Mouse (Mus musculus): ENCODE results near the gene Mfng.

Gene Mfng

DNA sequence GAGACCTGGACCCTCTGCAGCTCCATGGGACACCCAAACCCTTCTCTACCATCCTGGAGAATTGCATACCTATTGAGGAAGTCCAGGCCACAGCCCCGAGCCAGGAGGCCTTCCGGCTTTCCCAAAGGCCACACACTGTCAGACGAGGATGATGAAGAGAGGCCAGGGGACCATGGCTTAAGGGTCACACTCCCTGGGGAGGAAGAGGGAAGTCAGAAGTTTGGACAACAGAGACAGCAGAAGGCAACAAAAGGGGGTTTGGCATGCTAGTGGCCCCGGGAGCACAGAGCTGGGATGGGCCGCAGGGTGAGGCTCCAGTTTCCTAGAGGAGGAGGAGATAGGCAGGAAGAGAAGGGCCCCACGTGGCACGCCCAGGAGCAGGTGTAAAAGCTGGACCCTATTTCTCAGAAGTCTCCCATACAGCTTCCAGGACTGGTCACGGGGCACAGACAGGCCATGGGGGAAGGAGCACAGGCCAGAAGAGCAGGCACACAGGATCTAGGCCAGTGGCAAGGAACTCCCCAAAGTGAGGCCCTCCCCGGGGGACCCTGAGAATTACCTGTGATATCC lies 14.1 kb upstream of the Mfng start:
- no peak for DNase-seq (ENCODE audit: low read depth, low spot score)

DNA sequence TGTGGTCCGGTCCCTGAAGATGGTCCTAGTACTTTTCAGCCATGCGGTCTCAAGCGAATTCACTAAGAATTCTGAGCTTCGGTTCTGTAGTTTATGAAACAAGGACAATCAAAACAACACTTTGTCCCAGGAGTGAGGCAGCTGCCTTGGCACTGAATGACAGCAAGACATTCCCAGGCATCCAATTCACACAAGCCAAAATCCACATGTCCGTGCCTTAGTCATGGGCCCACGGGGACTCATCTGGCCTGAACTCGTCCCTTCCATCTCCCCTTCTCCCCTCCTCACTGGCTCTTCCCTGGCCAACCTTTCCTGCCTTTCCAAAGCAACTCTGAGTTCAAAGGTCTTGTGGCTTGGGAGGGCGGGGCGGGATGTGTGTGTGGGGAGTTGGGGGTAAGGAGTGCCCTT lies 13.1 kb upstream of the Mfng start:
- DNase-seq (ENCODE audit: low read depth, low spot score), result no peak

DNA sequence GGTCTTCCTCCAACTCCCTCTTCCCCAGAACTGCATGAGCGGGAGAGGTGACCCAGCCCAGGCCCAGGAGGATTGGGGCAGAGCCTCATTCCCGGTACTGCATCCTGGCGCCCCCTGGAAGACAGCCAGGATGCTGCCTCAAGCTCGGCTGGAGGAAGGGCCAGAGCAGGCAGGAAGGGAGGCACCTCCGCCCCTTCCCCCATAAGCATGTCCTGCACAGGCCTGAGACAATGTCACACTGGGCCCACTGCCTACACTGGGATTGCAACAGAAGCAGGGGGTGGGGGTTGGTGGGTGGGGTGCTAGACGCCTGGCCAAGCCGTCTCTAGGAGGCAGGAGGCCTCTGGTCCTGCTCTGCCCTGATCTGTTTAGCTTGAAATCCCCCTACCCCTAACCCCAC lies 12.7 kb upstream of the Mfng start:
- DNase-seq (ENCODE audit: low read depth, low spot score), result peak; percentile 65

DNA sequence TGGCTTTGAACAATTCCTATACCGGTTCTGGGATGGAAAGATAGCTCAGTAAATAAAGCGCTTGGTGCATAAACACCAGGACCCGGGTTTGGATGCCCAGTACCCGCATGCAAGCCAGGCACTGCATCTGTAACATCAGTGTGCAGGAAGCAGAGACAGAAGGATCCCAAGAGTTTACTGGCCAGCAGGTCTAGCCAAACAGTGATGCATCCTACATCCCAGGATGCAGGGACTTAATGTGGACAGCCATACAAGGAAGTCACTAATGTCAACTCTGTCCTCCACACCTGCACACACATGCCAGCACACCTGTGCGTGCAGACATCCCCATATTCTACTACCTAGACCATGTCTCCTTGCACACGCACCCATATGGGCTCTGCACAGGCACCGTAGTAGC lies 12.0 kb upstream of the Mfng start:
- no peak for DNase-seq (ENCODE audit: low read depth, low spot score)

DNA sequence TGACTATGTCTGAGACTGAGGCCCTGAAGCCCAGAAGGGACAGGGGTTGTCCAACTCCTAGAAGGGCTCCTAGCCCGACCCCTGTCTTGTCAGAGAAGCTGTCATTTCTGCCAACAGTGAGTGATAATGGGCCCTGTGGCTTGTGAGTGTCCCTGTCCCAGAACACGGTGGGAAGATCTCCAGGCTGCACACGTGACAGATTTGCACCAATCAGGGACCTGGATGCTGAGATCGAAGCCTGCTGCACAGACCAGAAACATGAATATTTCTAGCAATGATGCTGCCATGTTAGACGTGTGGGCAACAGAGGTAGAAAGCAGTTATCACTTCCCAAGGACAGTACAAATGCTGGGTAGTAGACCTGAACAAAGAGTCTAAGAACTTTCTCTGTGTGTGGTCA lies 11.2 kb upstream of the Mfng start:
- no peak for DNase-seq (ENCODE audit: low read depth, low spot score)

DNA sequence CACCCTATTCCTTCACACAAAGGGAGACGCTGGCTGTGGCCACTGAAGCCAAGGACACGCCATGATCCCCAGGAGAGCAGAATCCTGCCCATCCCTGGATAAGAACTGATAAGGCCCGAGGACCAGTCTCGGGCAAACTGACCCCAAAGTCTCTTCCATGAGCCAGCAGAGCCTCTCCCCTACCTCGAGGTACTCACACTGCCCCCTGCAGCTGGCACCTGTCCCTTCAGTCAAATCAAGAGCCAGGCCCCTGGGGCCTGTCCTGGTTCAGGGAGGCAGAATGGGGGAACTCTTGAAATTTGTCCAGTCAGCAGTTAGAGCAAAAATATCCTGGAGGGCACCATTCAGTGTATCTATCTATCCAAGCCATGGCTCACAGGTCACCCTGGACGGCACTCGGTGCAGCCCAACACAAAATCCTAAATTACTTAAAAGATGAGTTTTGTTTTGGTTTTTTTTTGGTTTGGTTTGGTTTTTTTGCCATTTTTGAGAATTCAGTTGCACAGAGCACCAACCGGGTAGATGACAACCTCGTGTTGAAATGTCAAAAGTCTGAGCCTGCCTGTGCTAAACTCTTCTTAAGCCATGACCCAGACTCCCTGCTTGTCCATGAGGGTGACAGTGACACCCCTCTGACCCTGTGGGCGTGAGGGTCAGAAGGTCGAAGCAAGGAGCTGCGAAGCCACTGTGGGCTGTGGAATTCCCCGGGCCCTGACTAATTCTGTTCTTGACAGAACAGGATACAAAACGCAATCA lies 9.3 kb upstream of the Mfng start:
- DNase-seq (ENCODE audit: low read depth, low spot score), result no peak

DNA sequence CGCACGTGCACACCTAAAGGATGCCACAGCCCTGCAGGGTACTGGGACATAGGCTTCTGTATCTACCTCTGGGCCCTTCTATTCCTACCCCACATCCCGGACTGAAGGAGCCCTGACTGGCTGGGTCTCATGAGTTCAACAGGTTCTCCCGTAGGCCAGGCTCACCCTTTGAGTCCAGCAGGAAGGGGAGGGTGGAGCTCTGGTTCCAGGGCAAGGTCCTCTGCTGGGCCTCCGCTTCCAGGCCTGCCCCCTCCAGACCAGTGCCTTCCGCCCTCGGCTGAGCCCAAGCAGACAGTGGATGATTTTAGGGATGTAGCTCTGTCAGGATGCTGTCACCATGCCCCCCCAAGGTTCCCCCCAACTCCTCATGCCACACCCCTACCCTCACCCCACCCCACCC lies 7.6 kb upstream of the Mfng start:
- DNase-seq (ENCODE audit: low read depth, low spot score), result no peak

DNA sequence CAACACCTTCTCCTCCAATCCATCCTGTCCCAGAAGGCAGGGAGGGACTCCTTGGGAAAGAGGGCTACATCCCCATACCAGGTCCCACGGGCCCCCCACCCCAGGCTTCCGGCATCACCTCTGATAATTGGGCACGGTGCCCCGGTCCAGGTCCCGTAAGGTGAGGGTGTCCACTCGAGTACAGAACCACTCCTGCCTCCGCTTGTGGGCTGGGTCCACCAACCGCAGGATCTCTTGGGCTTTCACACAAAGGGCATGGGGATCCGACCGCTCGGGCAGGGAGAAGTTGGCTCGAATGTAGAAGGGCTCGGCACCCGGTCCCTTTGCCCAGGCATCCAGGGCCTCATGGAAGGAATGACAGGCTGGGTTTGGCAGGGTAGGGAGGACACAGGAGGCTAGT lies 7.1 kb upstream of the Mfng start:
- no peak for DNase-seq (ENCODE audit: low read depth, low spot score)

DNA sequence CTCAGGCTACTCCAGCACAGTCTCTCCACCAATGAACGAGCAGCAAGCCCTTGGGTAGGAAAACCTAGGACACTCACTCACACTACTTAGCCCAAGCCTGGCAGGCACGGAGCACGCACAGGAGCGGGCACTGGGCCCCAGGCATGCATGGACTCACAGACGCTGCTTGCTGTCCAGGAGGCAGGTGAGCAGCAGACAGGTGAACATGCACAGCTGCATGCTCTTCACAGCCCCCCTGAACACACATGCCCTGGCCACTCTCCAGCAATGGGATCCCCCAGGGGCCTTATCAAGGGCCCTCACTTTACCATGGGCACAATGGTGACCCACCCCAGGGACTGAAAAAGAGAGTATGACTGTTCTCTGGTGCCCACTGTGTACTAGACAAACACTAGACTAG lies 6.4 kb upstream of the Mfng start:
- DNase-seq (ENCODE audit: low read depth, low spot score), result no peak

DNA sequence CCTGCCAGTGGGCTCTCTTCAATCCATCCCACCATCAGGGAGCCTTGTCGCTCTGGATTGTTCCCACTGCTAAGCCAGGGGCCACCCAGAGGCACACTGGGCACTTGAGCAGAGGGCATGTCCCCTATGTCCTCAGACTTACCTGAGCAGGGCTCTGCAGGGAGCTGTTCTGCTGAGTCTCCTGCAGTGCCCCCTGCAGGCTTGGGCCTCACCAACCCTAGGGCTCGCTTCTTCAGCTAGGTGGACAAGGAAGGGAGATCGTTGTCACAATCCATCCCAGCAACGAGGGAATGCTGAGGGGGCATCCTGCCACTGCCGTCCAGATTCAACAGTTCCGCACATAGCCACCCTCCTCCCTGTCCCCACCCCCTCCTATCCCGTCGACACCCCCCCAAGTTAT lies 6.0 kb upstream of the Mfng start:
- peak; percentile 45 for DNase-seq (ENCODE audit: low read depth, low spot score)

DNA sequence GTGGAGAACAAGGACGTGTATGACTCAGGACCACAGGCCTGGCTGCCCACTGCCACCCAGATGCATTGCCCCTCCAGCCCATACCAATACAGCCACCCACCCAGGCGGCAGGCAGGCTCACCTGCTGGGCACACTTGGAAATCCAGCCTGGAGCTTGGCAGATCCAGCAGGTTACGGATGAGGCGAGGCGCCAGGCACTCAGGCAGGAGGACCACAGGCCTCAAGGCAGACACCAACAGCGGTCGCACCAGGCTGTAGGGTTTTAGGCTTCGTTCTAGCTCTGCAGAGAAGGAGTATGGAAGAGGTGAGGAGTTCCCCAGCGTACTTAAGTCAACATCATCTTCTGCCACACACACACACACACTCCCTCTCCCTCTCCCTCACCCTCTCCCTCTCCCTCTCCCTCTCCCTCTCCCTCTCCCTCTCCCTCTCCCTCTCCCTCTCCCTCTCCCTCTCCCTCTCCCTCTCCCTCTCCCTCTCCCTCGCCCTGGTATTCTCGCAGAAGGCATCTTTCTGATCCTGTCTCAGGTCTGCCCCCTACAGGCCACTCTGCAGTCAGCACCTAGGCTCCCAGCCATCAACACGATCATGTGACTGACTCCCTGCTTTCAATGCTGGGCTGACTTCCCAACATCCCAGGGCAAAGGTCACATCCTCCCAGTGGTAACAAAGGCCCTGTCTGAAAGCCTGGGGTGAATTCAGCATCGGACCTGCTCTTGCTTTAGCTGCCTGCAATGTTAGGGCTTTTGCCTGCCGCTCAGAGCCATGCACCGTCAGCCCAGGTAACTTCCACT lies 5.0 kb upstream of the Mfng start:
- peak; percentile 96 for DNase-seq (ENCODE audit: low read depth, low spot score)

DNA sequence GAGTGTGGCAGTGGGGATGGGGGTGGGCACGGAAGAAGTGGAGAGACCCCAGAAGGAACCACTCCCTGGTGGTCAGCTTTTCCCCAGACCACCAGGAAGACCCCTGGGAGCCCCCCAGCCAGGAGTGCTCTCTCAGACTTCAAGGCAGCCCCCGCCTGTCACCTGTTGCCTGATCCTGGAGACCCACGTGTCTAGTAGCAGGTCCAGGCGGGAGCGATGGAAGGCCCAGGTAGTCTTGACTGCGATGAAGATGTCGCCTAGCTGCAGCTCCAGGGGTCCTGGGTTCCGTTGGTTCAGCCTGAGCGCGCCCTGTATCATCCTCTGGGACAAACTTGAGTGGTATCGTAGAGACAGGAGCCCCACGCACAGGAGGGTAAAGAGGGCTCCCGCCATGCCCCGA lies 419 bp downstream of the Mfng start:
- no peak for DNase-seq (ENCODE audit: low read depth, low spot score)

DNA sequence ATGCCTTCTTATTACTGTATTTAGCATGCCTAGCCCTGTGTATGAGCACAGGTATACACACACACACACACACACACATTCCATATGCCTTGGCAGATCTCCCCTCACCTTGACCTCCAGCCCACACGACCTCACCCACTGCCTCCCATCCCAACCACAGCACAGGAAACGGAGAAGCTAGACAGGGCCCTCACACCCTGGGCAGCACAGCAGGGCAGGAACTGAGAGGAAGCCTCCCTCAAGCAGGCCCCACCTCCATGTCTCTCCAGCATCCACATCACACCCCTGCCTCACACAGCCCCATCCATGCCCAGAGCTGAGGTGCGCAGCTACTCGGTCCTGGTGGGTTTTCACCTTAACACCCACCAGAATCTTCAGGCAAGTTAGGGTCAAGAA lies 909 bp downstream of the Mfng start:
- no peak for DNase-seq (ENCODE audit: low read depth, low spot score)

DNA sequence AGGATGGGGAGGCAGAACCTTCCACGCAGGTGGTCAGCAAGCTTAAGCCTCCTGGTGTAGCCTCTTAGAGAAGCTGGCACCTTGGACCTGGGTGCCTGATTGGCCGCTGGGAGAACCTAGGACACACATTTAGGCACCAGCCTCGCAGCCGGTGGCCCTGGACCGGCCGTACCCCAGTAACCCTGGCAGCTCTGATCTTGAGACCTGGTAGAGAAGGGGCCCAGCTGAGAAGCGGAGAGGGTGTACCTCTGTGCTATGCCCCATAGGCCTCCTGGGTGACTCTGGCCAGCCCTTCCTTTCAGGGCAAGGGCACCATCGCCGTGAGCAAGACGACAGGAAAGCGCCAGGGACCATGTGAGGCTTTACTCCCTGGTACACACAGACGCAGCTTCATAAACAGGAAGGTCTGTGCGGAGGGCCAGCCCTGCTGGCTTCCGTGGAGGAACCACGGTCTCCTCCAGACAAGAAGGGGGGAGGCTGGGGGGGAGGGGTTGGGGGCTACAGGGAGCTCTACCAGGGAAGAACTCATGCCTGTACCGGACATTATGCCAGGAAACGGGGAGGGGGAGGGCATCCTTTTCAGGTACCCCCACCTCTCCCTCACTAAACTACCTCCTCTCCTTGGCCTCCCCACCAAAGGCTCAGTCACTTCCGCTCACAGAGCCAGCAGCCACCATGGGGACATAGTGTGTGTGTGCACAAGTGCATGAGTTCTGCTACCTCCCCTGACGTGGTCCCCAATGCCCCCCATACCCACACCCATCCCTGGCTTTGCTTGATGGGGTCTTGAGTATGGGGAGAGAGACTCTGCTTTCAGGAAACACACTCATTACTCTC lies 1.5 kb downstream of the Mfng start:
- peak; percentile 23 for DNase-seq (ENCODE audit: low read depth, low spot score)

DNA sequence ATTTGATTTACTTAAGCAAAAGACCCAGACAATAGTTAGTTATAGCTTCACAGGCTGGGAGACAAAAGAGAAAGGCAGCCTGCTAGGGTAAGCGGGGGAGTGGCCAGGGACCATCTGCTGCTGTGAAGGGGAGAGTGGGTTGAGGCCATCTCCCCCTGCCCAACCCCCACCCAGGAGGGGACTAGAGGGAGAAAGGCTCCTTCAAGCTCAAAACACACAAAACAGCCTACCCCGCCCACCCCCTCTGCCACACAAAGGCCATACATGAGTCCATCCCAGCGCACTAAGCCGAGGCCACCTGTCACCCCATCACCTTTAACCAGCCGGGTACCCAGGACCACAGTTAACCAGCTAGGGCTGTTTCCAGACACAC lies 2.3 kb downstream of the Mfng start:
- DNase-seq (ENCODE audit: low read depth, low spot score), result peak; percentile 40

DNA sequence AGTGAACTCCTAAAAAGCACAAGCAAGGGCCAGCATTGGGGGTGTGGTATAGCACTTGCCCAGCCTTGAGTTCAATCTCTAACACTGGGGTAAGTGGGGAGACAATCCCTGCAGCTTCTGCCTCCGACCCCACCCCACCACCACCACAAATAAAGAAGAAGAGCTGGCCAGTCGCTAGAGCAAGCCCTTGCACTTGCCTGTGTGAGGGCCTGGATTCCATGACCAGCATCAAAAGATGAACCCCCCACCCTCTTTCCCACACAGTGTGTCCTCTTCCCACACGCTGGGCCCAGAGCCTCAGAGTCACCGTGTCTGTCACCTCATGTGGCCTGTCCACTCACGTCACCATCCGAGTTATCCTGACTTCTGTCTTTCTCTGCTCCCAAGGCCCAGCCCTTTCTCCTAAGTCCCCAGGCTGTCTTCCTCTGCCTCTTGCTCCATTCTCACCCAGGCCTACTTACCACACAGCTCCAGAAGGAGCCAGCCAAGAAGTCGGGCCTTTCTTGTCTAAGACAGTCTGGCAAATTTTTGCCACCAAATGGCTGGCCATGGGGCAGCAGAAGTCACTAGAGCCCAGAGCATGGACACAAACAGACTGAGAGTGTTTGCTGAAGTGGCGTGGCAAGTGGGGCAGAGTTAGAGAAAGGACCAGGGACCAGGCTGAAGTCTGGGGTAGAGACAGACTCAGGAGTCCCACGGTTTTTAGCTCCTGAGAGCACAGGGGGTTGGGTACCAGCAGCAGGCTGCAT lies 2.9 kb downstream of the Mfng start:
- DNase-seq (ENCODE audit: low read depth, low spot score), result no peak

DNA sequence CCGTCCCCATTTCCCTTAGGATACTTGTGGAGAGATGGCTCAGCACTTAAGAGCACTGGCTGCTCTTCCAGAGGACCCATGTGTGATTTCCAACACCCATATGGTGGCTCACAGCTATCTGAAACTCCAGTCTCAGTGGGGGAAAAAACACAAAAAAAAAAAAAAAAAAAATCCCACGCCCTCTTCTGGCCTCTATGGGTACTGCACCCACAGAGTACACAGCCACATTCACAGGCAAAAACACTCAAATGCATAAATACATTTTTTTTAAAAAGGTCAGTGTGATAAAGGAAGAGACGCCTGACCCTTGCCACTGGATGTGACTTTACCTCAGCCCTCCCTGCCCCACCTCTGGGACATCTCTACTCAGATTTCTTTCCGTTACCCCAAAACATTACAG lies 4.2 kb downstream of the Mfng start:
- no peak for DNase-seq (ENCODE audit: low read depth, low spot score)

DNA sequence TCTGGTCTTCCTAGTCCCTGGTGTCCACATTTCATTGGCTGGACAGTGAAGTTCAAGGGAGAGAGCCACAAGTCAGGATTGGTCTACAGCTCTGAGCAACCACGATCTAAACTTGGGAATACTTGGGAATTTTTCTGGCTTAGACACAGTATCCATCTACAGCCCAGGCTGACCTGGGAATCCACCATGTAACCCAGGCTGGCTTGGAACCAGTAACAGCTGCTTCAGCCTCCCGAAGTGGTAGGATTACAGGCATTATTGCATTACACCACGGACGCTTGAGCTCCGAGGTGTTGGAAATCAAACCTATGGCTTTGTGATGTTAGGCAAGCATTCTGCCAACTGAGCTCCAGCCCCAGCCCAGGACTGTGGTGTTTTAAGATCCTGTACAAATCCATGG lies 9.6 kb downstream of the Mfng start:
- no peak for DNase-seq (ENCODE audit: low read depth, low spot score)

DNA sequence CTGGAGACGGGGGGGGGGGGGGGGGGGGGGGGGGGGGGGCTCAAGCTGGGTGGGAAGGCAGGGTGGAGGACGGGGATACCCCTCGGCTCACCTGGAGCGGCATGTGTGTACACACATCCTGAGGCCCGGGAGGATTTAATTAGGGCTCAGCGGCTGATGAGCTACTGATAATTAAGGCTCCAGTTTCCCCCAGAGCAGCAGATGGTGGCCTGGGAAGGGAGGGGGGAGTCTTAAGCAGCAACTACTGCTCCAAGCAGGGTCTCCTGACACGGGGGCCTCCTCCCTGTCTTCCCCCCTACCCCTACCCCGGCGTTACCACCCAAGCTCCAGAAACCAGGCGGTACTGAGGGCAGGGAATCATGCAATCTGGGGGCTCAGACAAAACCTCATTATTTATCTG lies 10.1 kb downstream of the Mfng start:
- DNase-seq (ENCODE audit: low read depth, low spot score), result no peak

DNA sequence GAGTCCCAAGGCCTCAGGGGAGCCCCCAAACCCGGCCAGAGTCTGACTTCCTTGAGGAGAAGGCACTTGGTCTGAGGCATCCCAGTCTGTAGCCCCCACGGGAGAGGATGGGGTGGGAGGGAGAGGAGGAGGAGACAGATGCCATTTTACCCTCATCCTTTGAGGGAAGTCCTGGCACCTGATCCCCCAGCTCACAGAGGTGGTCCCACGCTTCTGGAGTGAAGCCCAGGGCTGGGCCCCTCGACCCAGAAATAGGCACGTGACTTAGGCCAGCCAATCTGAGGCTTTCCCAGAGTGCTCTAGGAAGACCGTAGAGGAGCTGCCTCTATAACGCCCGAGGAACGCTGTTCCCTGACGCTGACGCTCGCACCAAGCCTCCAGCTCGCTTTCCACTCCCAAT lies 12.2 kb downstream of the Mfng start:
- DNase-seq (ENCODE audit: low read depth, low spot score), result no peak

DNA sequence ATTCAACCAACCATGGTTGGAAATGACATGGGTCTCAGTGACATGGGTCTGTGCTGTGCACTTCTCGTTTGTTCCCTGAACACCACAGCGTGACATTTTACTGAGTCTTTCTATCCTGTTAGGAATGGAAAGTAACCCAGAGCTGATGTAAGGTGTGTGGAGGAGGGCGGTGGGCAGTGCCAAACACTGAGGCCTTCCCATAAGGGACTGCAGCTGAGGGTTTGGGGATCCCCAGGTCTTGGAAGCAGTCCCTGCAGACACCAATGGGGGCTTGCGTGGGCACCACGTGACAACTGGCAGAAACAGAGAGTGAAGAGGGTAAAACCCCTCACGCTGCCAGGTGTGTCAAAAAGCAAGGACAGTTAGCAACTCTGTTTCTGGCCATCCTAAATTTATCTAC lies 15.1 kb downstream of the Mfng start:
- no peak for DNase-seq (ENCODE audit: low read depth, low spot score)
